Mouse (Mus musculus) cerebellum, adult 8-10 months (tissue): Measurements from ENCODE around the gene Ctnnal1.
"Not testable (repeated sequence)": the region's sequence is repeated elsewhere in the genome, so short reads cannot be mapped to it uniquely, and the experiment has no call there.

Source experiments
- DNase-seq: peaks from one replicate; pipeline ENCODE4 v3.0.0; 2022

Gene Ctnnal1

GRCm38 (mm10) chr4:56865003-56865511 is at the start of gene Ctnnal1:
TSS of gene Ctnnal1 (minus strand) at chr4:56865188.
- peak; percentile 92 for DNase-seq

- DNase-seq: no peak
These were observed 49.8 kb upstream of the Ctnnal1 start for GRCm38 (mm10) chr4:56914761-56915160.

- DNase-seq: no peak
These were observed 49.4 kb upstream of the Ctnnal1 start for GRCm38 (mm10) chr4:56914338-56914737.

DNA sequence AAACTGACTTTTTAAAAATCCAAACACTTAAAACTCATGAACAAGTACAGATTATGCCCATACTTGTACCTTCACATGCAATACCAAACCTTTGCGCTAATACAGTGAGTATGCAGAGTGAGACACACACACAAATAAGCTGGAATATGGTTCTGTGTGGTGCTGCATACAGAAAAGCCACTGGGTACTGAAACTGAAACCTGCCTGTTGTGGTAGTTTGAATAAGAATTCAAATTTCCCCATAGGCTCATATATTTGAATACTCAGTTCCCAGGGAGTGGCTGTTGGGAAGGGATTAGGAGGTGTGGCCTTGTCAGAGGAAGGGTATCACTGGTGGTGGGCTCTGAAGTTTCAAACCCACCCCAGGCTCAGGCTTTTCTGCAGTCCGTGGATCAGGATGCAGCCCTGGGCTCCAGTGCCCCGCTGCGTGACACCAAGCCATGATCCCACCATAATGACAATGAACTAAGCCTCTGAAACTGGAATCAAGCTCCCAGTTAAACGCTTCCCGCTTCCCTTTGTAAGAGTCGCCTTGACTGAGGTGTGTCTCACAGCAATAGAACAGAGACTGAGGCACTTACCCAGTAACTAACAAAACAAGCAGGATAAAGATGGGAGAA is 47.5 kb upstream of the Ctnnal1 start:
- DNase-seq: no peak

DNA sequence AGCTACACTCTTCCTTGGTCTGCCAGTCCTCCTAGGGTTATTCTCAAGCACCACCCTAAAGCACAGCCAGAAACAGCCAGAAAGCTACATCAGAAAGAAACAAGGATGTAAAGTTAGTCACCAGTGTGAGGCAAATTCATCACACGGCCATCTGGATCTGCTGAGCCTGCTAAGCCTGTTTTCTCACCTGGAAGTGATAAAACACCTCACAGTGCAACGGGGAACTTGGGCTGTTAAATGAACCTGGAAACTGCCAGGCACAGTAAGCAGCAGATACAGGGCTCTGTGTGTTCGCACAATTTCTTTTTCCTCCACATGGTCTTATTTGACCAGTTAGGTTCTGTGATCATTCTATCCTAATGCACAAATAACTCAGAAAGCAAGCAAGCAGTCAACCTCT is 44.6 kb upstream of the Ctnnal1 start:
- DNase-seq: no peak

DNA sequence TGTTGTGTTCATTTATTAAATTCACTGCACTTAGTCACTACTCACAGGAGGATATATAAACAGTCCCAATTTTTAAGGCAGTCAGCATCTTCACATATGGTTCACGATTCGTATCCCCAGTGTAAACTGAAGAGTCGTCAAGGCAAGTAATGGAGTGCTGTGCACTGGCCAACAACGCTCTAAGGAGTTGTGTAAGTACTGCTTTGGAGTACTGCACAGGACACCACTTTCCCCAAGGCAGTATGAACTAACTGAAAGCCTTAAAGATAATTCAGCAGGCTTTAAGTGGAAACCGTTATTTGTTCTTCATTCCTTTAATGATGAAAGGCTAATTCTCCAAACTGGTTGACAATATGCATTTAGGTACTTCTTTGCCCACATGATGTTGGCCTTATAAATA is 42.7 kb upstream of the Ctnnal1 start:
- no peak for DNase-seq

- DNase-seq: no peak
These were observed 41.9 kb upstream of the Ctnnal1 start for GRCm38 (mm10) chr4:56906926-56907325.

GRCm38 (mm10) chr4:56905507-56905906 is 40.5 kb upstream of the Ctnnal1 start:
- no peak for DNase-seq

- DNase-seq: no peak
These were observed 36.7 kb upstream of the Ctnnal1 start for GRCm38 (mm10) chr4:56901671-56902070.

DNA sequence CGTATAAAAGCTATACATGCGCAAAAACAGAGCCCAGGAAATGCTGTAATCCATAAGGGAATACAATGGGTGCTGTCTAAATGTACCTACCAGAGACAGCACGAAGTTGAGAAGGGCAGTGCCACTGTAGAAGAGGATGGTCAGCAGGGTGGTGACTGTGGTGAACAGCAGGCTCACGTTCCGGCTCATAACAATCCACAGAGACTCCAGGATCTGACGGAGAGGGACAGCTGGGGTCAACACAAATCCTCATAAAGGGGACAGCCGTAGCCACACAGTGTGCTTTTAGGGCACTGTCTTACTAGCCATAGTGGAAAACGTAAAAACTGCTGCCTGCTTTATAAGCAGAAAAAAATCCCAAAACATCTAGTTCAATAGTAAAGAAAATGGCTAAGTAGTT is 34.2 kb upstream of the Ctnnal1 start:
- no peak for DNase-seq

- no peak for DNase-seq
These were observed 32.5 kb upstream of the Ctnnal1 start for GRCm38 (mm10) chr4:56897511-56897910.

GRCm38 (mm10) chr4:56894196-56894595 is 29.2 kb upstream of the Ctnnal1 start:
- no peak for DNase-seq

GRCm38 (mm10) chr4:56892501-56893115 is 27.6 kb upstream of the Ctnnal1 start:
- no peak for DNase-seq

DNA sequence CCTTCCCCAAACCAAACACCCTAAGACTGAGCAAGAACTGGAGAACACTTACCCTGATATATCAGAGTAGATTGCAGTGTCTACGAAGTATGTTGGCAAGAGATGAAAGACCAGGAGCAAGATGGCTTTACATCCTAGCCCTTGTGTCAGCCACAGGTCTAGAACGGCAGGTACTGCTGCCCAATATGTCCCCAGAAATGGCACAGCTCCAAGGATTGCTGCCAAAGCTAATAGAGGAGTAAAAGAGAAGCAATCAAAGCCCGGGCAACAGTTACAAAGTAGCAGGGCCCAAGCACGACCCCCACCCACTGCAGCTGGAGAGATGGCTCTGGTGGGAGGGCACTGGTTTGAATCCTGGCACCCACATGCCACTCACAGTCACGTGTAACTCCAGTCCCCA is 23.5 kb upstream of the Ctnnal1 start:
- DNase-seq: no peak

- DNase-seq: no peak
These were observed 21.4 kb upstream of the Ctnnal1 start for GRCm38 (mm10) chr4:56886286-56886979.

- DNase-seq: no peak
These were observed 15.2 kb upstream of the Ctnnal1 start for GRCm38 (mm10) chr4:56880036-56880703.

GRCm38 (mm10) chr4:56878971-56879370 is 14.0 kb upstream of the Ctnnal1 start:
- DNase-seq: no peak

GRCm38 (mm10) chr4:56870541-56870940 is 5.6 kb upstream of the Ctnnal1 start:
- DNase-seq: not testable (repeated sequence)

- DNase-seq: no peak
These were observed 2.8 kb upstream of the Ctnnal1 start for GRCm38 (mm10) chr4:56867761-56868160.

DNA sequence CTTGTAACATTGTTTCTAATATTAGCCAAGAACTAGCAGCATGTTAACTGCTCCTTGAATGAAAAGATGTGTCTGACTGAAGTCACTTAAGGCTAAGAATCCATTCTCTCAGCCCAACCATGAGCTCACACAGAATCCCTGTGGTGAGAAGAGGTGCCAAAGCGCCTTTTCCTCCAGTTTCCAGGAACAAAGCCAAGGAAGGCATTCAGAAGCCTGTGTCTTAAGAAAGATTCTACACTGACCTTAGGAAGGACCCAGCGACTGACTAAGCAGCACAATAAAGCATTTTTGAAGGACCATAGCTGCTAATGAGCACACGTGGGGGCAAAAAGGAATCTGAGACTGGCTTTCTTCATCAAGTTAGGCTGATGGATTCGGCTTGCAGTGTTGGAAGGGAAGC is 983 bp upstream of the Ctnnal1 start:
- DNase-seq: peak; percentile 23

DNA sequence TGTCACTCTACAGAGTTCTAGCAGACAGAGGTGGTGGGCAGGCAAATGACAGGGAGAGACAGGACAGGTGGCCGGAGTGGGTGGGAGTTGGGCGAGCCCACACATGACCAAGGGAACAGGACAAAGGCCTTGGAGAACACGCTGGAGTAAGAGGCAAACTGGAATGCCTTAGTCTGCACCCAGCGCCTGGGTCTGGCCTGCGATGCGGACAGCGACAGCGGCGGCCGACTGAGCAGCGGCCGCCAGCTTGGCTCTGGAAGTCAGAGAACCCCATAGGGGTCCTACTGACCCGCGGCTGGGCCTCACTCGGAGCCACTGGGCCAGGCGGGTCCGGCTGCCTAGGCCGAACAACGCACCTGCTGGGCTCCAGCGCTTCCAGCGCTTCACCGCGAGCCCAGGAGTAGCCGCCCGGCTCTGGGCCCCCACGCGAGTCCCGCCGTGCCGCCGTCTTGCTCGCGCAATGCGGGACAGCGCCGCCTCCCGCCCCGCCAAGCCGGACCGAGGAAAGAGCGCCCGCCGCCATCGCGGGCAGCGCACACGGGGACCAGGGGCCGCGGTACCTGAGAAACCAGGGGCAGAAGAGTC is 479 bp downstream of the Ctnnal1 start:
- peak; percentile 56 for DNase-seq

GRCm38 (mm10) chr4:56864016-56864415 is 972 bp downstream of the Ctnnal1 start:
- DNase-seq: peak; percentile 44

DNA sequence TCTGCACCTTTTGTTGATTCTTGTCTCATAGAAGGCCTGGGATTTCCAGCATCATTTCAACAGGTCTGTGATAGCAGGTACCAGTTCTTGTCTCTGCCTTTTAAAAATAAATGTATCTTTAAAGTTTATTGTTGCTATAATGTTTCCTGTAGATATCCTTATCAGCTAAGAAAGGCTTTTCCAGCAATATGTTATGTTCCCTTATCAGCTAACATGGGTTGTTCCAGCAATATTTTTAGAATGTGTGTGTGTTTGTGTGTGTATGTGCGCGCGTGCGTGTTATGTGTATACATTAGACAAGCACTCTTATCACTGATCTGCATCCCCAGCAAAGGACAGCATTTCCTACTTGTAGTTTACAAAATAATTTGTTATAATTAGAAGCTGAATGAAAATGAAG is 3.4 kb downstream of the Ctnnal1 start:
- DNase-seq: no peak
